Mouse (Mus musculus): Measurements from ENCODE around the gene Zbtb43. TPM values are rescaled to one million over a fixed set of nuclear protein-coding genes. Genes with fewer than 3 reads are reported as not detected.

The Zbtb43 gene
- polyA plus RNA-seq, 1 experiment from 2014 or later, result 18.9 TPM

DNA sequence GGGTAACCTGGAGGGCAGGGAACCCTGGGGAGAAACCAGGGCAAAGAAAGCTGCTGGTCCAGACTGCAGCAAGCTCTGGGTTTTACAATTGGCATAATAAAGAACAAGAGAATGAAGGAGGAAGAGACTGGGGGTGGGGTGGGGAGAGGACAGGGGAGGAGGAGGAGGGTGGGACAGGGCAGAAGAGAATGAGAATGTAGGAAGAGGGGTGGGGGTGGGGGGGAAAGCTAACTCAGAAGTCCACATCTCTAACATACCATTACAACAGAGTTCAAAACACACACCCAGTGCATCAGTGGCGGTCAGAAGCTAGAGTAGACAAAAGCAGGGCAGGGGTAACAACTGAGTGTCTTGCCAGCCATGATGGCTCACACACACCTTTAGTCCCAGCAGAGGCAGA lies 7.3 kb downstream of the Zbtb43 start:
- 89% methylated on average over 1 of the region's 1 CpGs for WGBS

DNA sequence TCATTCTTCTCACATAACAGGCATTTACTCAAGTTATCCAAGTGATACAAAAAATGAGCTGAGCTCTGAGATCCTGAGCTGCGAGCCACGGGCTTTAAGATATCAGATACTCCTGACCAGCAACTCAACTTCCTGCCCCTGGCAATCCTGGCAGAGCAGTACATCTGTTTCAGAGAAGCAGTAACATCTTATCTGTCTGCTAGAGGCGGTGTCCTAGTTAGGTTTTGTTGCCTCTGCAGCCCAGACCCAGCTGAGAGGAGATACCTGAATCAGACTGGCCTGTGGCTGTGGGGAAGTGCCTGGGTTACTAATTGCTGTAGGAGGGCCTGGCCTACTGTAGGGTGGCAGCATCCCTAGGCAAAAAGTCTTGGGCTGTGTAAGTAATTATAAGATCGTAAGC lies 8.7 kb downstream of the Zbtb43 start:
- Histone ChIP-seq H3K36me3 (ENCODE audit: control insufficient read depth, insufficient read depth, low read length) (peaks cover 66% of the 10 kb centered on the region), H3K9me3 (ENCODE audit: control insufficient read depth, low read length) (no peaks in the 10 kb centered on the region), H3K9ac (ENCODE audit: low read length) (no peak overlapping the region), H3K4me2 (ENCODE audit: low read length) (no peak overlapping the region), H3K27me3 (replicated peaks; ENCODE audit: control insufficient read depth, insufficient read depth, low read length) (no peaks in the 10 kb centered on the region), H3K27ac (ENCODE audit: low read depth) (no peak overlapping the region), H3K4me3 (ENCODE audit: low read depth, low read length) (no peak overlapping the region), H3K4me1 (replicated peaks; ENCODE audit: control insufficient read depth, insufficient read depth, low read length) (no peaks in the 10 kb centered on the region)
- DNase-seq (ENCODE audit: low spot score) (no peak), ATAC-seq (replicated peaks; ENCODE audit: low FRiP score, low TSS enrichment, low read depth) (no peak)
- 82% methylated on average over 4 of the region's 4 CpGs for WGBS

More for the DNA sequence above, 7.3 kb downstream of the Zbtb43 start:
- no peak for ATAC-seq (replicated peaks; ENCODE audit: low FRiP score, low TSS enrichment, low read depth)
- H3K27ac ChIP-seq (ENCODE audit: low read depth), result no peak overlapping the region
- peaks cover 5% of the 10 kb centered on the region; the same call in 1 of the 2 replicates for H3K4me1 ChIP-seq (replicated peaks; ENCODE audit: control insufficient read depth, insufficient read depth, low read length)
- no peak overlapping the region for H3K4me3 ChIP-seq (ENCODE audit: low read depth, low read length)
- no peak for DNase-seq (ENCODE audit: low spot score)
- H3K9ac ChIP-seq (ENCODE audit: low read length), result no peak overlapping the region
- no peaks in the 10 kb centered on the region for H3K27me3 ChIP-seq (replicated peaks; ENCODE audit: control insufficient read depth, insufficient read depth, low read length)
- no peak overlapping the region for H3K4me2 ChIP-seq (ENCODE audit: low read length)
- peaks cover 58% of the 10 kb centered on the region for H3K36me3 ChIP-seq (ENCODE audit: control insufficient read depth, insufficient read depth, low read length)
- no peaks in the 10 kb centered on the region for H3K9me3 ChIP-seq (ENCODE audit: control insufficient read depth, low read length)

DNA sequence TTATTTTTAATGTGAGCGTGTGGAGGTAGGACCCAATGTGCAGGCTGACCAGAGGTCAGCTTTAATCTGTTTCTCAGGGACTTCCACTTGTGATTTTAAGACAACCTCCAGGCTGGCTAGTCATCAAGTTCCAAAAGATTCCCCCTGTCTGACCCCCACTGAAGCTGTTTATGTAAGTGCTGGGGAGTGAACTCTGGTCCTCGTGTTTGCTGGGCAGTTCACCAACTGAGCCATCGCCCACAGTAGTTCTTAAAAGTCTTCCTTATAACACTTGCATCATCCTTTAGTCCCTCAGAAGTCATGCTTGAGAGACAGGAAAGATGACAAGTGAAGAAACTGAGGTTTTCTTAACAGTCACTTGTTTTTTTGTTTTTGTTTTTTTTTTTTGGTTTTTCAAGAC lies 11.7 kb downstream of the Zbtb43 start:
- Histone ChIP-seq H3K4me1 (replicated peaks; ENCODE audit: control insufficient read depth, insufficient read depth, low read length) (no peaks in the 10 kb centered on the region), H3K27ac (ENCODE audit: low read depth) (no peak overlapping the region), H3K36me3 (ENCODE audit: control insufficient read depth, insufficient read depth, low read length) (peaks cover 71% of the 10 kb centered on the region), H3K27me3 (replicated peaks; ENCODE audit: control insufficient read depth, insufficient read depth, low read length) (no peaks in the 10 kb centered on the region), H3K4me3 (ENCODE audit: low read depth, low read length) (no peak overlapping the region), H3K9ac (ENCODE audit: low read length) (no peak overlapping the region), H3K9me3 (ENCODE audit: control insufficient read depth, low read length) (no peaks in the 10 kb centered on the region), H3K4me2 (ENCODE audit: low read length) (no peak overlapping the region)
- WGBS, result 70% methylated on average over 3 of the region's 3 CpGs
- DNase-seq (ENCODE audit: low spot score) (no peak), ATAC-seq (replicated peaks; ENCODE audit: low FRiP score, low TSS enrichment, low read depth) (no peak)

DNA sequence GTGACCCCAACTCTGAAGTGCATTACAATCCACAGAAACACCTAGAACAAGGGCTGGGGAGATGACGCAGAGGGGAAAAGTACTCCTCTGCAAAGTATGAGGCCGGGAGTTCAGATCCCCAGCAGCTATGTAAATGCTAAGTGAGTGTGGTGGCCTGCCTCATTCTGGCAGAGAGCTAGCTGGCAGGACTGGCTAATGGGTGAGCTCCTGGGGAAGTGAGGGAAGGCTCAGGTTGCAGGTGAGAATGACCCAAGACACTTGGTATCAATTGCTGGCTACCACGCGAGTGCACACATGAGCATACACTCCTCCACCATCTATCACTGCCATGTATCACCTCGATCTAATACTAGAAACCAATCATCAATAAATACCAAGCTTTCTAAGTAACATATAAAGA lies 12.1 kb downstream of the Zbtb43 start:
- WGBS, result 94% methylated on average over 5 of the region's 5 CpGs
- no peak overlapping the region for H3K9ac ChIP-seq (ENCODE audit: low read length)
- DNase-seq (ENCODE audit: low spot score) (no peak), ATAC-seq (replicated peaks; ENCODE audit: low FRiP score, low TSS enrichment, low read depth) (no peak)
- H3K27ac ChIP-seq (ENCODE audit: low read depth), result no peak overlapping the region
- no peak overlapping the region for H3K4me3 ChIP-seq (ENCODE audit: low read depth, low read length)
- no peaks in the 10 kb centered on the region for H3K9me3 ChIP-seq (ENCODE audit: control insufficient read depth, low read length)
- H3K4me1 ChIP-seq (replicated peaks; ENCODE audit: control insufficient read depth, insufficient read depth, low read length), result no peaks in the 10 kb centered on the region
- H3K4me2 ChIP-seq (ENCODE audit: low read length), result no peak overlapping the region
- no peaks in the 10 kb centered on the region for H3K27me3 ChIP-seq (replicated peaks; ENCODE audit: control insufficient read depth, insufficient read depth, low read length)
- H3K36me3 ChIP-seq (ENCODE audit: control insufficient read depth, insufficient read depth, low read length), result peaks cover 71% of the 10 kb centered on the region

DNA sequence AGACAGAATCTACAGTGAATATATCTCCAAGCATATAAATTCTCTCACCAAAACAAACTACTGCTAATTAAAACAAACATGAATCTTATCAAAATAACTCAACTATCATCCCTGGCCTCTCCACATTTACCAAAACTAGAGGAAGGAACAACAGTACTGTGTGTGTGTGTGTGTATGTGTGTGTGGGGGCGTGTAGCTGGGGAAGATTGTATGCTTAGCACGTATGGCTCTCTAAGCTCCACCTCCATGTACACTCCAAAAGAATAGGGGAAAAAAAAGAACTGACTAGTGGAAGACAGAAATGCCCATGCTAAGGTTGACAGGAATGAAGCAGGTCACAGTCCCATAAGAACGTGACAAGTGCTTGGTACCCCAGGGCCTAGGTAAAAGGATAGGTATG lies 13.0 kb downstream of the Zbtb43 start:
- H3K4me2 ChIP-seq (ENCODE audit: low read length), result no peak overlapping the region
- H3K9me3 ChIP-seq (ENCODE audit: control insufficient read depth, low read length), result no peaks in the 10 kb centered on the region
- no peak for ATAC-seq (replicated peaks; ENCODE audit: low FRiP score, low TSS enrichment, low read depth)
- no peak overlapping the region for H3K9ac ChIP-seq (ENCODE audit: low read length)
- 86% methylated on average over 3 of the region's 3 CpGs for WGBS
- H3K4me1 ChIP-seq (replicated peaks; ENCODE audit: control insufficient read depth, insufficient read depth, low read length), result no peaks in the 10 kb centered on the region
- no peak overlapping the region for H3K4me3 ChIP-seq (ENCODE audit: low read depth, low read length)
- no peak for DNase-seq (ENCODE audit: low spot score)
- no peak overlapping the region for H3K27ac ChIP-seq (ENCODE audit: low read depth)
- H3K36me3 ChIP-seq (ENCODE audit: control insufficient read depth, insufficient read depth, low read length), result peaks cover 71% of the 10 kb centered on the region
- H3K27me3 ChIP-seq (replicated peaks; ENCODE audit: control insufficient read depth, insufficient read depth, low read length), result no peaks in the 10 kb centered on the region

DNA sequence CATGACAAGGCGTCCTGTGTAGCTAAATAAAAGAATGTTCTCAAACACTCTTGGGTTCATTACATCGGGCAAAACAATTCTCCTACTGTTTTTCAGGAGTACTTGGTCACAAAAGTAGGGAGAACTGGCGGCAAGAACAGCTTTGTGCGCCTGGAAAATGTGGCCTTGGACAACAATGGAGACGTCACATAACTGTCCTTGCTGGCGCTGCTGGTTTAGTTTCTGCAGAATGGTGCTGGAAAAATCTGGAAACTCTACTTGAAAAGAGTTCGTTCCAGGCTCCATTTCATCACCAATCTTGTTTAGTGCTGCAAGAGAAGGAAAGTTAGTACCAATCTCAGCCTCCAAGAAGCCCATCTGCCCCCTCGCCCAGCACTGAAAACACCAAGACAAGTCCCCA lies 13.5 kb downstream of the Zbtb43 start:
- no peak for ATAC-seq (replicated peaks; ENCODE audit: low FRiP score, low TSS enrichment, low read depth)
- Histone ChIP-seq H3K9ac (ENCODE audit: low read length) (no peak overlapping the region), H3K4me2 (ENCODE audit: low read length) (no peak overlapping the region), H3K4me3 (ENCODE audit: low read depth, low read length) (no peak overlapping the region), H3K4me1 (replicated peaks; ENCODE audit: control insufficient read depth, insufficient read depth, low read length) (no peaks in the 10 kb centered on the region), H3K9me3 (ENCODE audit: control insufficient read depth, low read length) (no peaks in the 10 kb centered on the region), H3K27me3 (replicated peaks; ENCODE audit: control insufficient read depth, insufficient read depth, low read length) (no peaks in the 10 kb centered on the region), H3K36me3 (ENCODE audit: control insufficient read depth, insufficient read depth, low read length) (peaks cover 68% of the 10 kb centered on the region), H3K27ac (ENCODE audit: low read depth) (no peak overlapping the region)
- no peak for DNase-seq (ENCODE audit: low spot score)
- WGBS, result 92% methylated on average over 8 of the region's 8 CpGs

DNA sequence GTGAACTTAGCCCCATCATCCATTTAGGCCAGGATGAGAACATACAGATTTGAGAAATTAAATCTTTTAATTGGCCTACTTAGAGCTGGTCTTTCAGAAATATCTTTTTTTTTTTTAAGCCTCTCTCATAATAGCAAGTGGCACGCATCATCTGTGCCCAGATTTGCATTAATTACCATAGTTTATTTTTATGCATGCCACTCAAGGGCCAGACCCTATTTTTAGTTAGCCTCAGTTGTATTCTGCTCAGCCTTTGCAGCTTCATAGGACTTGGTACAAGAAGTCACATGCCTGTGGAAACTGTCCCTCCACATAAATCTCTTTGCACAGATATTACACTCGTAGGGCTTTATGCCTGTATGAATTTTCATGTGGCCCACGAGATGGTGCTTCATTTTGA lies 14.9 kb downstream of the Zbtb43 start:
- ATAC-seq (replicated peaks; ENCODE audit: low FRiP score, low TSS enrichment, low read depth), result no peak
- no peaks in the 10 kb centered on the region for H3K27me3 ChIP-seq (replicated peaks; ENCODE audit: control insufficient read depth, insufficient read depth, low read length)
- no peak overlapping the region for H3K27ac ChIP-seq (ENCODE audit: low read depth)
- no peak overlapping the region for H3K4me2 ChIP-seq (ENCODE audit: low read length)
- H3K36me3 ChIP-seq (ENCODE audit: control insufficient read depth, insufficient read depth, low read length), result peaks cover 71% of the 10 kb centered on the region
- 91% methylated on average over 3 of the region's 3 CpGs for WGBS
- H3K4me1 ChIP-seq (replicated peaks; ENCODE audit: control insufficient read depth, insufficient read depth, low read length), result no peaks in the 10 kb centered on the region
- no peak overlapping the region for H3K9ac ChIP-seq (ENCODE audit: low read length)
- H3K4me3 ChIP-seq (ENCODE audit: low read depth, low read length), result no peak overlapping the region
- H3K9me3 ChIP-seq (ENCODE audit: control insufficient read depth, low read length), result no peaks in the 10 kb centered on the region
- DNase-seq (ENCODE audit: low spot score), result no peak

DNA sequence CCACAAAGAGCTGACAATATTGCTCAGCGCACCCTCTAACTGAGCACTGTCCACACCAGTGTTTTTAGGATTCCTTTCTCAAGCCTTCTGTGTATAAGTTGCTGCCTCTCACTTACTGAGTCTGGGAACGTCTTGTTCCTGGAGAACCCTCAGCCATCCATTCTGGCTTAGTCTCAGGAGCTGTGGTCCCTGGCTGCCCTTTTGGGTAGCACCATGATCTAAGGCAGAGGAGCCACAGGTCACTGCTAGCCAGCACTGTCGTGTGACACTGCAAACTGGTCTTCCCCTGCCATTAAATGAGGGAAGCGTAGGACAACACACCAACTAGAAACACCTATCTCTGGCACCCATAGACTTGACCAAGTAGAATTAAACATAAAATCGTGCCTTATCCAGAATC lies 15.6 kb downstream of the Zbtb43 start:
- Histone ChIP-seq H3K9me3 (ENCODE audit: control insufficient read depth, low read length) (no peaks in the 10 kb centered on the region), H3K27me3 (replicated peaks; ENCODE audit: control insufficient read depth, insufficient read depth, low read length) (no peaks in the 10 kb centered on the region), H3K4me2 (ENCODE audit: low read length) (no peak overlapping the region), H3K9ac (ENCODE audit: low read length) (no peak overlapping the region), H3K4me1 (replicated peaks; ENCODE audit: control insufficient read depth, insufficient read depth, low read length) (no peaks in the 10 kb centered on the region), H3K4me3 (ENCODE audit: low read depth, low read length) (no peak overlapping the region), H3K27ac (ENCODE audit: low read depth) (no peak overlapping the region), H3K36me3 (ENCODE audit: control insufficient read depth, insufficient read depth, low read length) (peaks cover 71% of the 10 kb centered on the region)
- WGBS, result 84% methylated on average over 5 of the region's 5 CpGs
- ATAC-seq (replicated peaks; ENCODE audit: low FRiP score, low TSS enrichment, low read depth) (no peak), DNase-seq (ENCODE audit: low spot score) (no peak)

DNA sequence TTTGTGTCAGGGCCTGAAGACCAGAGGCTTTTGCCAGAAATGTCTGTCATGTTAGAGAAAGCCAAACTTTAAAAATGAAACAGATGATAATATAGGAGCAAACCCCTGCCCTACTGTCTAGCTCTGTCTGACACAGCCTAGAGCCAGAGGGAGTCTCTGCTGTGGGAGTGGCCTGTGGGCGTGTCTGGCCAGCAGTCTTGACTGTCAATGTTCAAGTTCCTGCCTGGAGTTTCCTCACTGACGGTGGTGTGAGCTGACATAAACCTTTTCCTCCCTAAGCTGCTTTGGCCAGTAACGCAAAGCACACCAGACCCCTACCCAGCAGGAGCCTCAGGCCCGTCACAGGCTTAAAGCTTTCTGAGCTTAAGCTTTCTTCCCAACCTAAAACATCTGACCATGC lies 16.2 kb downstream of the Zbtb43 start:
- Histone ChIP-seq H3K4me2 (ENCODE audit: low read length) (no peak overlapping the region), H3K36me3 (ENCODE audit: control insufficient read depth, insufficient read depth, low read length) (peaks cover 71% of the 10 kb centered on the region), H3K4me3 (ENCODE audit: low read depth, low read length) (no peak overlapping the region), H3K4me1 (replicated peaks; ENCODE audit: control insufficient read depth, insufficient read depth, low read length) (no peaks in the 10 kb centered on the region), H3K9ac (ENCODE audit: low read length) (no peak overlapping the region), H3K9me3 (ENCODE audit: control insufficient read depth, low read length) (no peaks in the 10 kb centered on the region), H3K27ac (ENCODE audit: low read depth) (no peak overlapping the region), H3K27me3 (replicated peaks; ENCODE audit: control insufficient read depth, insufficient read depth, low read length) (no peaks in the 10 kb centered on the region)
- WGBS, result 31% methylated on average over 4 of the region's 4 CpGs
- DNase-seq (ENCODE audit: low spot score), result no peak
- ATAC-seq (replicated peaks; ENCODE audit: low FRiP score, low TSS enrichment, low read depth), result no peak
